Mouse (Mus musculus) erythroblast, embryonic 14.5 days (primary cell): ENCODE results near the gene Adar. TPM values are rescaled to one million over a fixed set of nuclear protein-coding genes. Genes with fewer than 3 reads are reported as not detected.

Source experiments
- H3K27me3 ChIP-seq: 2 replicates; pipeline ENCODE4 v1.6.1; 2012; ENCODE audit warnings: inconsistent platforms; ENCODE audit not compliant: control insufficient read depth
- H3K36me3 ChIP-seq: 2 replicates; pipeline ENCODE4 v1.6.1; 2012; ENCODE audit warnings: mild to moderate bottlenecking, inconsistent platforms; ENCODE audit not compliant: control insufficient read depth
- H3K4me1 ChIP-seq: 2 replicates; pipeline ENCODE4 v1.6.1; 2012; ENCODE audit warnings: inconsistent platforms; ENCODE audit not compliant: control insufficient read depth
- H3K4me3 ChIP-seq: replicated peaks from 2 replicates; pipeline ENCODE3; 2012; ENCODE audit warnings: moderate library complexity, mild to moderate bottlenecking, inconsistent platforms
- H3K9me3 ChIP-seq: 2 replicates; pipeline ENCODE4 v1.6.1; 2012; ENCODE audit warnings: low read length, inconsistent platforms, mixed read lengths; ENCODE audit not compliant: control insufficient read depth
- GATA1 ChIP-seq: IDR thresholded peaks from 2 replicates; pipeline ENCODE4 v1.6.1; 2012; ENCODE audit warnings: low read length, inconsistent platforms, mixed read lengths
- TAL1 ChIP-seq: IDR thresholded peaks from 3 replicates; pipeline ENCODE4 v1.6.1; 2012; ENCODE audit warnings: low read length, inconsistent platforms, mixed read lengths
- polyA plus RNA-seq: library from polyadenylated mRNA; stranded (reverse); fragments of >175 nt; gene quantifications from 2 replicates; pipeline ENCODE4 v1.2.3, GENCODE M21; 2012

Gene Adar
- polyA plus RNA-seq, 1 experiment, result 0.67 TPM

DNA sequence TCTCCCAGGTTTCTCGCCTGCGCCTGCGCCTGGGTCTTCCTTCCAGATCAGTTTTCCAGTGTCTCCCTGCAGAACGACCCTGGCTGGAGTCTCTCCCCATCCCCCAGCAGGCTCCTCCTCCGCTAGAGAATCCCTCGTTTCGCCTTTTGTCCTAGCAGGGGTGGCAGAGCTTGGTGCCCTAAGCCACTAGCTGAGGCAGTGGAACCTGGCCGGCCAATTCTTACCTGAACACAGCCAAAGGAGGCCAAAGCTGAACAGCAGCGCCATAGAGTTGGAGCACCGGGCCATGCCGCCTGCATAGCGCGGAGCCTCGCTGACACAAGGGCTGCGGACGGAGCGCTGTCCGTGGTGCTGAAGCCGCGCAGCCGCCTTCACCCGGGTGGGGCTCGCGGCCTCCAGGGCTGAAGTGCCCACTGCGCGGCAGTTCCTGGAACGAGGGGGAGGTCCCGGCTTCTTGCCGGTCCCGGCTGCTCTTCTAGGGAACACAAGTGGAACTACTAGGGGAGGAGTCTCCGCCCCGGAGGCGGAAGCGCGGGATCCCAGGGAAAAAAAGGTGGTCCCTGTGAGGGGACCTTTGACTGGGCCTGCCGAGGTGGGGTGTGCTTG, 49.4 kb downstream of the Adar start, which contains the start of gene Chrnb2:
Gene Chrnb2 (minus strand): TSS at position 514 of the 606 bp plus-strand sequence.
- H3K4me3 ChIP-seq, result no peak within 1 kb of the TSS
- H3K27me3 ChIP-seq, result peaks cover 39% of the 10 kb centered on the region
- H3K9me3 ChIP-seq, result no peaks in the 10 kb centered on the region

DNA sequence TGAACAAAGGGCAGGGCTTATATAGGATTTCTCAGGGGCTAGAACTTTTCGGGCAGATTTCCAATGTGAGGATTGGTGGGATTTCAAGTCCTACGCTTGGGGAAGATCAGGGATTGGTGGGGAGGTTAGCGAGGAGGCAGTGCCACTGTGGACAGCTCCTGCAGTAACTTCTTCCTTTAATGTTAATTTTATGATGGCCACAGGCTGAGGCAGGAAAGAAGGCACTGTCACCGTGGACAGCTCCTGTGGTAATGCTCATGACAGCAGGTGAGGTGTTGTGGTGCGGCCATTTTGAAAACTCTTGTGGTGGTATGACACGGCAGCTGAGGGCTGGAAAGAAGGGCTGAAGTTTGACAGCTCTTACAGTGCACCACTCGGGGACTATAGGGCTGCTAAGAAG, 54.8 kb downstream of the Adar start:
- H3K9me3 ChIP-seq, result no peaks in the 10 kb centered on the region
- H3K4me3 ChIP-seq, result no peak overlapping the region
- H3K4me1 ChIP-seq, result peaks cover 28% of the 10 kb centered on the region
- H3K27me3 ChIP-seq, result peaks cover 16% of the 10 kb centered on the region
- TF ChIP-seq GATA1 (no peak), TAL1 (no peak)
- H3K36me3 ChIP-seq, result no peaks in the 10 kb centered on the region

More for the DNA sequence above, 49.4 kb downstream of the Adar start, which contains the start of gene Chrnb2:
- TF ChIP-seq GATA1 (no peak), TAL1 (no peak)
- H3K36me3 ChIP-seq, result no peaks in the 10 kb centered on the region
- H3K4me1 ChIP-seq, result no peaks in the 10 kb centered on the region; the same call in 1 of the 2 replicates

DNA sequence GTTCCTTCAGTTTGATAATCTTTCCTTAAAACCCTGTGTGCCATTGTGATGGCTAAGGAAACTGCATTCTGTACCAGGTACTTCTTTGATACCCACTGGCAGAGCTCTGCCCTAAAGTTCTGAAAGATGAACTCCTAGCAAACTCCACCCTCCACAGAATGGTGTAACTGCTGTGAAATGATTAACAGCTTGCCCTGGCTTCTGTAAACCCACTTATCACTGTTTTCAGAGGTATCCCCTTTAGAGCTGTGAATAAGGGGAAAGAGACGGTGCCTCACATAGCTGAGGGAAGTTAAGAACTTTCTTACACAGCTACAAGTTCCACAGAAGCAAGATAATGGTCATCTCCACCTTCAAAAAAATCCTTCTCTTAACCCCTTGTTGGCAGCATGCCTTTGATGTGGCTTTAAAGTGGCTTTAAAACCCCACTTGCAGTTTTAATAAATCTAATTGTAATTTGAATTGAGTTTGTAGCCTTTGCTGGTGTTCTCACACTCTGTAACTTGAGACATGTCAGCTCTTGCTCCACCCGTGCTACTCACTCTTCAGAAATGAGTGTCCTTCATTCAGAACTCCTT, 55.7 kb downstream of the Adar start:
- no peaks in the 10 kb centered on the region for H3K9me3 ChIP-seq
- H3K36me3 ChIP-seq, result 0 out of 2 replicates have a peak, but pooled peaks cover 2% of the 10 kb centered on the region
- H3K4me1 ChIP-seq, result peaks cover 36% of the 10 kb centered on the region
- H3K4me3 ChIP-seq, result no peak overlapping the region
- peaks cover 7% of the 10 kb centered on the region for H3K27me3 ChIP-seq
- TF ChIP-seq TAL1, result no peak
- no peak for TF ChIP-seq GATA1

DNA sequence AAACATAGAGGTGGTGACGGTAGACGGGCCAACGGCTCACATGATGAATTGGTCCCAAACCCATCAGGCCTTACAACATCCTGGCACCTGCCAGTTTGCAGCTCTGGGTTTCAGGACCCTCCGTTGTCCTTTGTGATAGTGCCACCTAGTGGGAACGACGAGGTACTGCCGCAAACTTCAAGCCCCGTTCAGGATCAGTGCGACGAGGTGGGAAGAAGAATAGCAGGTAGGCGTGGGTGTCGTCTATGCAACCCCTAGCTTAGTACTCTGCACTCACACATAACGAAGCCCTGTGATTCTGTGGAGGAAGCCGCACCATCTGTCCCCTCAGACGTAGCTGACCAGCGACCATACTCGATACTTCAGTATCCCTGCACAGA, 57.8 kb downstream of the Adar start:
- no peaks in the 10 kb centered on the region for H3K9me3 ChIP-seq
- TF ChIP-seq GATA1 (no peak), TAL1 (no peak)
- H3K36me3 ChIP-seq, result peaks cover 22% of the 10 kb centered on the region
- no peaks in the 10 kb centered on the region for H3K27me3 ChIP-seq
- peaks cover 39% of the 10 kb centered on the region for H3K4me1 ChIP-seq
- peak overlapping the region; percentile 81 for H3K4me3 ChIP-seq

DNA sequence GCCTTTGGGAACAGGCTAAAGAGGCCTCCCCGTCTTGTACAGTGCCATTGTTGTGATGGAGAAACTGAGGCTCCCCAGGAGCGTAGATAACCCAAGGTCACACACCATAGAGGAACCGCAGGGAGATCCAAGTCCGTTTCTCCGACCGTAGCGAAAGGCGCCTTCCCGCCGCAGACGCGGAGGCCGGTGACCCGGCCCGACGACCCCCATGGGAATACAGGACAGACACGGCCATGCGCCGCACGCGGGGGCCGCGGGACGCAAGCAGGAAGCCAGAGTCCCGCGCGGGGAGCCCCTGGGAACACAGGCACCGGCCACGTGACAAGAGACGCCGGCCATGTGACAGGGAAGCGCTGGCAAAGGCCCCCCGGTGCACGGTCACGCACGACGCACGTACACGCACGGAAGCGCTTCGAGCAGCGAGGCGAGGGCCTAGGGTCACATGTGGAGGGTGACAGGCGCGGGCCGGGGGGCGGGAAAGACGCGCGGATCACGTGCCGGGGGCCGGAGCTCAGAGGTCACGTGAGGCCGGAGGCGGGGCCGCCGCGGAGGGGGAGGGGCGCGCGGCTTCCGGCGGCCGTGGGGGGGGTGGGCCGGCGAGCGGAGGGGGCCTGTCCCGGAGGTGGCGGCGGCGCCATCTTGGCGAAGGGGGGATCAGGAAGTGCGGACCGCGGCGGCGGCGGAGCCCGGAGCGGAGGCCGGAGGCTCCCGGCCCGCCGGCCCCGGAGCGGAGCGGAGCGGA, 58.3 kb downstream of the Adar start, which contains the start of gene Ube2q1:
Gene Ube2q1 (plus strand): TSS at position 649 of the 742 bp plus-strand sequence.
- H3K4me3 ChIP-seq, result peak within 1 kb of the TSS; percentile 81
- no peaks in the 10 kb centered on the region for H3K9me3 ChIP-seq
- H3K36me3 ChIP-seq, result peaks cover 26% of the 10 kb centered on the region
- peaks cover 39% of the 10 kb centered on the region for H3K4me1 ChIP-seq
- TF ChIP-seq TAL1 (no peak), GATA1 (no peak)
- no peaks in the 10 kb centered on the region for H3K27me3 ChIP-seq

DNA sequence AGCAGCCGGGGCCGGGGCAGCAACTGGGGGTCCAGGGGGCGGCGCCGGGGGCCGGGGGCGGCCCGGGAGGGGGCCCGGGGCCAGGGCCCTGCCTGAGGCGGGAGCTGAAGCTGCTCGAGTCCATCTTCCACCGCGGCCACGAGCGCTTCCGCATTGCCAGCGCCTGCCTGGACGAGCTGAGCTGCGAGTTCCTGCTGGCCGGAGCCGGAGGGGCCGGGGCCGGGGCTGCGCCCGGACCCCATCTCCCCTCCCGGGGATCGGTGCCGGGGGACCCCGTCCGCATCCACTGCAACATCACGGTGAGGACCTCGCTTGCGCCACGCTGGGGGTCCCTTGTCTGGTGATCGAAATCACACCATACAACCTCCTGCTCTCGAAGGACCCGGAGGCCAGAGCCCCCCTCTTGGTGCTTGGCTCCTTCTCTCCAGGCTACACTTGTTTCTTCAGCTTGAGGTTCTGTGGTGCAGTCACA, 59.0 kb downstream of the Adar start:
- no peaks in the 10 kb centered on the region for H3K9me3 ChIP-seq
- peak overlapping the region; percentile 81 for H3K4me3 ChIP-seq
- H3K27me3 ChIP-seq, result no peaks in the 10 kb centered on the region
- peaks cover 39% of the 10 kb centered on the region for H3K4me1 ChIP-seq
- H3K36me3 ChIP-seq, result peaks cover 32% of the 10 kb centered on the region
- TF ChIP-seq TAL1 (no peak), GATA1 (no peak)

DNA sequence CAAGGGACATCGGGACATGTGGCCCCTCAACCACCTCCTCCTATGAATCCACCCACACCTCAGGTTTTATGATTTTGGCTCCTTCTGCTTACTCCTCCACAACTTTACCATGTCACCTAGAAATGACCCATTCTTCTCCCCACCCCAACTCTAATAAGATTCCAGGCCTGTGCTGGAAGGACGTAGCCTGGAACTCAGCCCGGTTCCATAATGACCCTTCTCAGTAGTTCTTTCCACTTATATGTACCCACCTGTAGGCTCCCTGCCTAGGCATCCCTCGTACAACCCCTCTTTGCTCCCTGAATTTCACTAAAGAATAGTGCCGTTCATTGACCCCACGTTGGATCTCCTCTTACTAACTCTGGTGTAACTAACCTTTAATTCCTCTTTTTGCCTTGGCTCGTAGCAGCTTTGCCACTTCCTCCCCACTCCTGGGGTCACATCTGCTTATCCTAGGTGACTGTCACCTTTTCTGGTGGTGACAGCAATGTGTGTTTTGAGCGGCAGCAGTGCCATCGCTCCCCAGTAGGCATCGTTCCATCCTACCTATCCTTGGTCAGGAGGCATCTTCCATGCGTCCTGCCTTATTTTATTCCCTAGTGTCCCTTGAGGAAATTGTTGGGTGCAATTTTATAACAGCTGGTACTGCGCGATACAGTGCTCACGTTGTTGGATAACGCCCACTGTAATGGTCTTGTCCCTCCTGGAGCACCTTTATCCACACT, 59.6 kb downstream of the Adar start:
- H3K27me3 ChIP-seq, result no peaks in the 10 kb centered on the region
- peaks cover 39% of the 10 kb centered on the region for H3K36me3 ChIP-seq
- H3K9me3 ChIP-seq, result no peaks in the 10 kb centered on the region
- TF ChIP-seq GATA1 (no peak), TAL1 (no peak)
- peak overlapping the region; percentile 81 for H3K4me3 ChIP-seq
- H3K4me1 ChIP-seq, result peaks cover 39% of the 10 kb centered on the region

DNA sequence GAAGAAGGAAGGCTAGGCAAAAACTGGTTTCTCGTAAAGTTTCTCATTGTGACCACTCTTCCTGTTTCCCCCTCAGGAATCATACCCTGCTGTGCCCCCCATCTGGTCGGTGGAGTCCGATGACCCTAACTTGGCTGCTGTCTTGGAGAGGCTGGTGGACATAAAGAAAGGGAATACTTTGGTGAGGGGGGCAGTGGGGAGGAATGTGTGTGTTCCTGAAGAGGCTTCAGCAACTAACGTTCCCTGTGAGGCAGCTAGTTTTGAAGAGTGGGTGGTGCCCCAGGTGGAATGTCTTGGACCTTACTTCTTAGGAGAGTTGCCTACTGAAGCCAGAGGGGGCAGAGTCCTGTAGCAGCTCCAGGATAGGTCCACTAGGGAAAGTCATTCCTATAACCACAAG, 61.2 kb downstream of the Adar start:
- TF ChIP-seq GATA1, result no peak
- no peak overlapping the region for H3K4me3 ChIP-seq
- peaks cover 36% of the 10 kb centered on the region for H3K4me1 ChIP-seq
- peaks cover 55% of the 10 kb centered on the region for H3K36me3 ChIP-seq
- H3K27me3 ChIP-seq, result no peaks in the 10 kb centered on the region
- H3K9me3 ChIP-seq, result no peaks in the 10 kb centered on the region
